Mouse (Mus musculus): ENCODE data around the gene Copb2. TPM values are rescaled to one million over a fixed set of nuclear protein-coding genes. Genes with fewer than 3 reads are reported as not detected.

The Copb2 gene
- 64.3 and 67.2 TPM in 2 replicates for polyA plus RNA-seq (2015; fragmentation: Nextera tagmentation; extraction: Ambion mirVana)

GRCm38 (mm10) chr9:98563137-98564126 is at the start of gene Copb2:
TSS of gene Copb2 (plus strand) at chr9:98563721.

GRCm38 (mm10) chr9:98601156-98601836 is 37.8 kb downstream of the Copb2 start, which contains the start of gene Mrps22:
TSS of gene Mrps22 (minus strand) at chr9:98601660.

Other genes with a start within 250 kb of the Copb2 start
- 7.2 and 7.8 TPM in 2 replicates for gene Rbp1, start 140.8 kb upstream of the Copb2 start, polyA plus RNA-seq (2015; fragmentation: Nextera tagmentation; extraction: Ambion mirVana)
- 0.21 and 0.42 TPM in 2 replicates for gene Rbp2, start 77.6 kb upstream of the Copb2 start, polyA plus RNA-seq (2015; fragmentation: Nextera tagmentation; extraction: Ambion mirVana)
- gene Mrps22, start 37.9 kb downstream of the Copb2 start, polyA plus RNA-seq (2015; fragmentation: Nextera tagmentation; extraction: Ambion mirVana), result 32.3 and 33.2 TPM in 2 replicates